Mouse (Mus musculus) CH12.LX (cell line): Measurements from ENCODE around the gene D1Pas1.

Experiments
- CHD1 ChIP-seq: IDR thresholded peaks from 2 replicates; pipeline ENCODE4 v1.6.1; 2012; ENCODE audit warnings: low read depth, low read length, improper control_type of control experiment, inconsistent platforms
- CHD2 ChIP-seq: IDR thresholded peaks from 2 replicates; pipeline ENCODE4 v1.6.1; 2011; ENCODE audit warnings: low read length, improper control_type of control experiment
- CTCF ChIP-seq, 2 experiments: IDR thresholded peaks in 1 of 2; conservative IDR thresholded peaks in 1 of 2; 2 replicates each; pipeline ENCODE4 v1.5.1; 2011 to 2012; ENCODE audit warnings: low read depth in 2 of 2, low read length in 2 of 2, improper control_type of control experiment in 1 of 2, inconsistent platforms in 1 of 2, mild to moderate bottlenecking in 1 of 2, moderate library complexity in 1 of 2
- EP300 ChIP-seq: IDR thresholded peaks from 2 replicates; pipeline ENCODE4 v1.6.1; 2011; ENCODE audit warnings: low read length, improper control_type of control experiment
- POLR2A ChIP-seq: IDR thresholded peaks from 2 replicates; pipeline ENCODE4 v1.6.1; 2011; ENCODE audit warnings: low read depth, mild to moderate bottlenecking, improper control_type of control experiment, low read length
- TBP ChIP-seq: conservative IDR thresholded peaks from 2 replicates; pipeline ENCODE4 v1.6.1; 2011; ENCODE audit warnings: low read depth, low read length, improper control_type of control experiment
- UBTF ChIP-seq: IDR thresholded peaks from 2 replicates; pipeline ENCODE4 v1.6.1; 2012; ENCODE audit warnings: low read depth, mild to moderate bottlenecking, inconsistent platforms, low read length, improper control_type of control experiment, moderate library complexity
- ZNF384 ChIP-seq: IDR thresholded peaks from 2 replicates; pipeline ENCODE4 v1.6.1; 2012; ENCODE audit warnings: low read depth, low read length, improper control_type of control experiment, inconsistent platforms

- no peak for TF ChIP-seq UBTF
- no peak for TF ChIP-seq CHD2
- TF ChIP-seq POLR2A = no peak
- TF ChIP-seq ZNF384 = no peak
- no peak for TF ChIP-seq CTCF (conservative IDR thresholded peaks at IDR 0.05 in 1 of 2, IDR thresholded peaks at IDR 0.05 in 1 of 2; ENCODE audit: low read depth in 2 of 2, low read length in 2 of 2)
- TF ChIP-seq TBP = no peak
- TF ChIP-seq EP300 = no peak
- TF ChIP-seq CHD1 = no peak
These were observed 43.2 kb upstream of the D1Pas1 start for GRCm38 (mm10) chr1:186924027-186924426.
